19 mouse cellular contexts compared by ENCODE assay signal in genomic region chr1:185473437-185473836, GRCm38 (mm10). TPM values are rescaled to one million over a fixed set of nuclear protein-coding genes. Genes with fewer than 3 reads are reported as not detected.
DNase-seq lines count a peak whose midpoint lies in the region; ATAC-seq lines count a peak whose summit lies in the region.
"Had no signal": no experiment of that assay in that cellular context is flagged by ENCODE, and none has a peak within 500 bp of the region (broad histone marks: within the 10 kb centered on the region; RNA-seq: fewer than 3 reads in every experiment).

No protein-coding gene starts in this region.

- intact Hi-C loops in heart, postnatal 36 days (cut with DNase I), result no loop called here

- H3K27ac ChIP-seq in heart, embryonic 11.5 days (ENCODE audit: low read depth, low read length), result peak overlapping the region; percentile 78
- H3K27ac ChIP-seq in liver, embryonic 11.5 days (ENCODE audit: low read depth, low read length), result peak overlapping the region; percentile 92
- peak overlapping the region; percentile 100 for H3K27ac ChIP-seq in liver, embryonic 15.5 days (replicated peaks)
- H3K27ac ChIP-seq: embryonic facial prominence, embryonic 13.5 days; gastrocnemius, adult 2 months; hindbrain, embryonic 15.5 days had no signal

- WGBS in heart, embryonic 11.5 days (ENCODE audit: insufficient replicate concordance), result 81% methylated on average over 1 of the region's 1 CpGs
- 50% methylated on average over 1 of the region's 1 CpGs for WGBS in liver, embryonic 11.5 days
- WGBS in liver, embryonic 15.5 days (ENCODE audit: insufficient replicate concordance), result 38% methylated on average over 1 of the region's 1 CpGs

- no peak overlapping the region for H3K4me2 ChIP-seq in heart, embryonic 11.5 days
- H3K4me2 ChIP-seq in liver, embryonic 11.5 days, result no peak overlapping the region
- H3K4me2 ChIP-seq in liver, embryonic 15.5 days, result no peak overlapping the region
- H3K4me2 ChIP-seq: embryonic facial prominence, embryonic 13.5 days; heart, embryonic 12.5 days; hindbrain, embryonic 15.5 days had no signal

- DNase-seq in heart, postnatal 36 days, result no peak
- DNase-seq in liver, embryonic 11.5 days (ENCODE audit: low spot score), result no peak
- no peak for DNase-seq in right cerebral cortex, postnatal 14 days
- no peak for DNase-seq in cerebellum, postnatal 25 days
- DNase-seq in spleen, postnatal 4 days (ENCODE audit: low spot score in 2 of 2), result no peak
- DNase-seq: adrenal gland, postnatal 10 days; cerebellum, adult 11 months; cerebellum, adult 8-10 months; cerebellum, postnatal 14 days; gastrocnemius, adult 2 months; gastrocnemius, postnatal 36 days had no signal

- H3K4me3 ChIP-seq in heart, embryonic 11.5 days (ENCODE audit: low read depth, low read length), result no peak overlapping the region
- no peak overlapping the region for H3K4me3 ChIP-seq in liver, embryonic 11.5 days (ENCODE audit: low read depth, low read length)
- no peak overlapping the region for H3K4me3 ChIP-seq in liver, embryonic 15.5 days (replicated peaks)
- H3K4me3 ChIP-seq: embryonic facial prominence, embryonic 13.5 days; gastrocnemius, adult 2 months; heart, embryonic 12.5 days; hindbrain, embryonic 15.5 days had no signal

- H3K9me3 ChIP-seq in heart, embryonic 11.5 days (replicated peaks; ENCODE audit: control insufficient read depth, low read length), result no peaks in the 10 kb centered on the region
- H3K9me3 ChIP-seq in liver, embryonic 11.5 days (ENCODE audit: control insufficient read depth, low read length), result no peaks in the 10 kb centered on the region
- no peaks in the 10 kb centered on the region for H3K9me3 ChIP-seq in liver, embryonic 15.5 days (replicated peaks)
- H3K9me3 ChIP-seq: embryonic facial prominence, embryonic 13.5 days; heart, embryonic 12.5 days; hindbrain, embryonic 15.5 days had no signal

- H3K36me3 ChIP-seq in heart, embryonic 11.5 days (ENCODE audit: control insufficient read depth, insufficient read depth, low read length), result no peaks in the 10 kb centered on the region
- H3K36me3 ChIP-seq in liver, embryonic 11.5 days (ENCODE audit: control insufficient read depth, insufficient read depth, low read length), result no peaks in the 10 kb centered on the region
- peaks cover 8% of the 10 kb centered on the region; the same call in 1 of the 2 replicates for H3K36me3 ChIP-seq in liver, embryonic 15.5 days (replicated peaks)
- H3K36me3 ChIP-seq: embryonic facial prominence, embryonic 13.5 days; heart, embryonic 12.5 days; hindbrain, embryonic 15.5 days had no signal

- H3K27me3 ChIP-seq in heart, embryonic 11.5 days (ENCODE audit: control insufficient read depth, insufficient read depth, low read length), result no peaks in the 10 kb centered on the region
- no peaks in the 10 kb centered on the region for H3K27me3 ChIP-seq in liver, embryonic 11.5 days (replicated peaks; ENCODE audit: control insufficient read depth, insufficient read depth, low read length)
- H3K27me3 ChIP-seq in liver, embryonic 15.5 days, result no peaks in the 10 kb centered on the region
- H3K27me3 ChIP-seq: CH12.LX; embryonic facial prominence, embryonic 13.5 days; heart, embryonic 12.5 days; hindbrain, embryonic 15.5 days had no signal

- ATAC-seq in heart, embryonic 11.5 days (replicated peaks; ENCODE audit: insufficient number of reproducible peaks, low FRiP score, low TSS enrichment), result no peak
- ATAC-seq in liver, embryonic 11.5 days (replicated peaks; ENCODE audit: low FRiP score), result peak; percentile 3; the same call in 1 of the 2 replicates
- no peak for ATAC-seq in liver, embryonic 15.5 days (ENCODE audit: insufficient read depth)
- ATAC-seq: forebrain, embryonic 14.5 days had no signal

- H3K4me1 ChIP-seq in heart, embryonic 11.5 days (ENCODE audit: control insufficient read depth, insufficient read depth, low read length), result peaks cover 18% of the 10 kb centered on the region
- peaks cover 54% of the 10 kb centered on the region for H3K4me1 ChIP-seq in liver, embryonic 11.5 days (replicated peaks; ENCODE audit: control insufficient read depth, insufficient read depth, low read length)
- peaks cover 80% of the 10 kb centered on the region for H3K4me1 ChIP-seq in liver, embryonic 15.5 days (replicated peaks)
- H3K4me1 ChIP-seq: embryonic facial prominence, embryonic 13.5 days; hindbrain, embryonic 15.5 days had no signal

- H3K9ac ChIP-seq in heart, embryonic 11.5 days (ENCODE audit: low read depth, low read length), result no peak overlapping the region
- no peak overlapping the region; the same call in 1 of the 2 replicates for H3K9ac ChIP-seq in liver, embryonic 11.5 days (ENCODE audit: low read depth, low read length)
- 0 out of 2 replicates have a peak overlapping the region, but pooled peaks have one; percentile 6 for H3K9ac ChIP-seq in liver, embryonic 15.5 days
- H3K9ac ChIP-seq: embryonic facial prominence, embryonic 13.5 days; heart, embryonic 12.5 days; hindbrain, embryonic 15.5 days had no signal

RNA-seq across cellular contexts. Expression of gene Slc30a10, which starts 18.8 kb away (rescaled TPM):
- 3.9 and 5.0 TPM in 2 replicates for polyA plus RNA-seq in heart, embryonic 11.5 days (2014; fragmentation: Nextera tagmentation; extraction: Ambion mirVana)
- not detected for total RNA-seq in heart, postnatal 36 days (2021)
- 22.8 and 23.5 TPM in 2 replicates for polyA plus RNA-seq in liver, embryonic 11.5 days (2014; fragmentation: Nextera tagmentation; extraction: Ambion mirVana)
- 13.0 and 14.2 TPM in 2 replicates for polyA plus RNA-seq in liver, embryonic 15.5 days (2015; fragmentation: Nextera tagmentation; extraction: Ambion mirVana)
- total RNA-seq: CH12.LX; gastrocnemius, adult 2 months; gastrocnemius, postnatal 36 days; heart, postnatal 25 days had no signal
